Mouse (Mus musculus): ENCODE results near the gene Gm7735. TPM values are rescaled to one million over a fixed set of nuclear protein-coding genes. Genes with fewer than 3 reads are reported as not detected.

The Gm7735 gene
- total and polyA plus RNA-seq, 3 experiments, result not detected

GRCm38 (mm10) chr16:89174435-89174834, 5.1 kb downstream of the Gm7735 start, which contains the start of gene 1110057P08Rik:
Gene 1110057P08Rik, plus strand, starts transcription at chr16:89174735.
- no peak for TF ChIP-seq USF1 (IDR thresholded peaks at IDR 0.05; ENCODE audit: low read depth, low read length)
- no peak for TF ChIP-seq HCFC1 (IDR thresholded peaks at IDR 0.05; ENCODE audit: low read depth, low read length)
- no peak within 1 kb of the TSS for H3K9ac ChIP-seq (ENCODE audit: control insufficient read depth, low read depth, low read length, poor library complexity, severe bottlenecking)
- no peaks in the 10 kb centered on the region for H3K36me3 ChIP-seq (ENCODE audit: control insufficient read depth in 1 of 2, insufficient read depth in 2 of 2, low read length in 2 of 2)
- H3K9me3 ChIP-seq (replicated peaks; ENCODE audit: insufficient read depth, low read length), result no peaks in the 10 kb centered on the region
- no peak within 1 kb of the TSS for H3K4me3 ChIP-seq (ENCODE audit: control insufficient read depth in 1 of 2, insufficient read depth in 1 of 2, low read depth in 2 of 2, low read length in 2 of 2)
- no peaks in the 10 kb centered on the region for H3K27me3 ChIP-seq (ENCODE audit: control insufficient read depth in 1 of 2, insufficient read depth in 2 of 2, low read length in 2 of 2)
- DNase-seq (ENCODE audit: low read depth, low spot score), result no peak
- no peak within 1 kb of the TSS for H3K27ac ChIP-seq (ENCODE audit: control insufficient read depth, low read depth, low read length)
- H3K4me1 ChIP-seq (ENCODE audit: control insufficient read depth in 1 of 2, insufficient read depth in 2 of 2, low read length in 2 of 2), result no peaks in the 10 kb centered on the region
- H3K79me2 ChIP-seq (ENCODE audit: control insufficient read depth, insufficient read depth, low read length, poor library complexity), result no peaks in the 10 kb centered on the region

GRCm38 (mm10) chr16:89188621-89189020, 19.3 kb downstream of the Gm7735 start:
- no peaks in the 10 kb centered on the region for H3K27me3 ChIP-seq (ENCODE audit: control insufficient read depth in 1 of 2, insufficient read depth in 2 of 2, low read length in 2 of 2)
- no peak overlapping the region for H3K27ac ChIP-seq (ENCODE audit: control insufficient read depth, low read depth, low read length)
- H3K79me2 ChIP-seq (ENCODE audit: control insufficient read depth, insufficient read depth, low read length, poor library complexity), result no peaks in the 10 kb centered on the region
- DNase-seq (ENCODE audit: low read depth, low spot score), result no peak
- TF ChIP-seq CTCF (IDR thresholded peaks at IDR 0.05 in 2 of 3, conservative IDR thresholded peaks at IDR 0.05 in 1 of 3; ENCODE audit: control insufficient read depth in 1 of 3, insufficient read depth in 1 of 3, low read depth in 2 of 3, low read length in 3 of 3, poor library complexity in 1 of 3, severe bottlenecking in 1 of 3), result no peak
- no peak for TF ChIP-seq EP300 (IDR thresholded peaks at IDR 0.05; ENCODE audit: low read depth in 1 of 2, low read length in 2 of 2)
- TF ChIP-seq NRF1 (IDR thresholded peaks at IDR 0.05; ENCODE audit: insufficient read depth, low read depth, low read length, poor library complexity, severe bottlenecking), result no peak
- no peak for TF ChIP-seq TCF12 (IDR thresholded peaks at IDR 0.05; ENCODE audit: low read depth, low read length)
- no peak for TF ChIP-seq ETS1 (IDR thresholded peaks at IDR 0.05; ENCODE audit: low read depth, low read length)
- no peak for TF ChIP-seq USF1 (IDR thresholded peaks at IDR 0.05; ENCODE audit: low read depth, low read length)
- TF ChIP-seq CHD1 (IDR thresholded peaks at IDR 0.05; ENCODE audit: low read depth, low read length), result no peak
- no peak for TF ChIP-seq MAFK (IDR thresholded peaks at IDR 0.05; ENCODE audit: borderline replicate concordance, low read depth, low read length)
- no peak for TF ChIP-seq MXI1 (IDR thresholded peaks at IDR 0.05; ENCODE audit: low read depth, low read length)
- no peak for TF ChIP-seq GATA1 (IDR thresholded peaks at IDR 0.05; ENCODE audit: low read depth, low read length)
- no peak for TF ChIP-seq RAD21 (IDR thresholded peaks at IDR 0.05; ENCODE audit: low read depth, low read length)
- no peak for TF ChIP-seq SIN3A (IDR thresholded peaks at IDR 0.05; ENCODE audit: low read length)
- no peak for TF ChIP-seq HCFC1 (IDR thresholded peaks at IDR 0.05; ENCODE audit: low read depth, low read length)
- no peaks in the 10 kb centered on the region for H3K4me1 ChIP-seq (ENCODE audit: control insufficient read depth in 1 of 2, insufficient read depth in 2 of 2, low read length in 2 of 2)
- H3K9ac ChIP-seq (ENCODE audit: control insufficient read depth, low read depth, low read length, poor library complexity, severe bottlenecking), result no peak overlapping the region
- H3K9me3 ChIP-seq (replicated peaks; ENCODE audit: insufficient read depth, low read length), result no peaks in the 10 kb centered on the region
- no peaks in the 10 kb centered on the region for H3K36me3 ChIP-seq (ENCODE audit: control insufficient read depth in 1 of 2, insufficient read depth in 2 of 2, low read length in 2 of 2)
- H3K4me3 ChIP-seq (ENCODE audit: control insufficient read depth in 1 of 2, insufficient read depth in 1 of 2, low read depth in 2 of 2, low read length in 2 of 2), result no peak overlapping the region

- no peak for DNase-seq (ENCODE audit: low read depth, low spot score)
- H3K9ac ChIP-seq (ENCODE audit: control insufficient read depth, low read depth, low read length, poor library complexity, severe bottlenecking), result no peak within 1 kb of the TSS
- H3K36me3 ChIP-seq (ENCODE audit: control insufficient read depth in 1 of 2, insufficient read depth in 2 of 2, low read length in 2 of 2), result no peaks in the 10 kb centered on the region
- H3K4me1 ChIP-seq (ENCODE audit: control insufficient read depth in 1 of 2, insufficient read depth in 2 of 2, low read length in 2 of 2), result no peaks in the 10 kb centered on the region
- no peaks in the 10 kb centered on the region for H3K27me3 ChIP-seq (ENCODE audit: control insufficient read depth in 1 of 2, insufficient read depth in 2 of 2, low read length in 2 of 2)
- no peaks in the 10 kb centered on the region for H3K79me2 ChIP-seq (ENCODE audit: control insufficient read depth, insufficient read depth, low read length, poor library complexity)
- no peak for TF ChIP-seq SIN3A (IDR thresholded peaks at IDR 0.05; ENCODE audit: low read length)
- no peak for TF ChIP-seq ETS1 (IDR thresholded peaks at IDR 0.05; ENCODE audit: low read depth, low read length)
- TF ChIP-seq CTCF (IDR thresholded peaks at IDR 0.05 in 2 of 3, conservative IDR thresholded peaks at IDR 0.05 in 1 of 3; ENCODE audit: control insufficient read depth in 1 of 3, insufficient read depth in 1 of 3, low read depth in 2 of 3, low read length in 3 of 3, poor library complexity in 1 of 3, severe bottlenecking in 1 of 3), result no peak
- no peak for TF ChIP-seq HCFC1 (IDR thresholded peaks at IDR 0.05; ENCODE audit: low read depth, low read length)
- no peak for TF ChIP-seq USF1 (IDR thresholded peaks at IDR 0.05; ENCODE audit: low read depth, low read length)
- TF ChIP-seq MYC (IDR thresholded peaks at IDR 0.05; ENCODE audit: low read depth, low read length), result no peak
- TF ChIP-seq MAZ (IDR thresholded peaks at IDR 0.05; ENCODE audit: low read depth, low read length), result no peak
- no peak for TF ChIP-seq JUND (IDR thresholded peaks at IDR 0.05; ENCODE audit: low read depth, low read length)
- TF ChIP-seq GATA1 (IDR thresholded peaks at IDR 0.05; ENCODE audit: low read depth, low read length), result no peak
- no peak for TF ChIP-seq USF2 (IDR thresholded peaks at IDR 0.05; ENCODE audit: borderline replicate concordance in 1 of 2, insufficient read depth in 1 of 2, low read depth in 1 of 2, low read length in 2 of 2)
- TF ChIP-seq KAT2A (conservative IDR thresholded peaks at IDR 0.05; ENCODE audit: low read depth, low read length), result no peak
- no peak for TF ChIP-seq POLR2A (IDR thresholded peaks at IDR 0.05; ENCODE audit: control insufficient read depth in 1 of 2, insufficient read depth in 1 of 2, low read depth in 1 of 2, low read length in 2 of 2, poor library complexity in 1 of 2)
- TF ChIP-seq MXI1 (IDR thresholded peaks at IDR 0.05; ENCODE audit: low read depth, low read length), result no peak
- no peak for TF ChIP-seq UBTF (IDR thresholded peaks at IDR 0.05; ENCODE audit: borderline replicate concordance, insufficient read depth, low read depth, low read length)
- no peak for TF ChIP-seq EP300 (IDR thresholded peaks at IDR 0.05; ENCODE audit: low read depth in 1 of 2, low read length in 2 of 2)
- no peak for TF ChIP-seq MYB (IDR thresholded peaks at IDR 0.05; ENCODE audit: low read depth, low read length)
- no peak within 1 kb of the TSS for H3K4me3 ChIP-seq (ENCODE audit: control insufficient read depth in 1 of 2, insufficient read depth in 1 of 2, low read depth in 2 of 2, low read length in 2 of 2)
- H3K9me3 ChIP-seq (replicated peaks; ENCODE audit: insufficient read depth, low read length), result no peaks in the 10 kb centered on the region
- H3K27ac ChIP-seq (ENCODE audit: control insufficient read depth, low read depth, low read length), result no peak within 1 kb of the TSS
Measured at GRCm38 (mm10) chr16:89205561-89205960, 36.3 kb downstream of the Gm7735 start, which contains the start of gene Krtap20-2. Gene Krtap20-2, plus strand, starts transcription at chr16:89205861.
